Comparison of ENCODE assay signal across 19 mouse cellular contexts in the genomic region with DNA sequence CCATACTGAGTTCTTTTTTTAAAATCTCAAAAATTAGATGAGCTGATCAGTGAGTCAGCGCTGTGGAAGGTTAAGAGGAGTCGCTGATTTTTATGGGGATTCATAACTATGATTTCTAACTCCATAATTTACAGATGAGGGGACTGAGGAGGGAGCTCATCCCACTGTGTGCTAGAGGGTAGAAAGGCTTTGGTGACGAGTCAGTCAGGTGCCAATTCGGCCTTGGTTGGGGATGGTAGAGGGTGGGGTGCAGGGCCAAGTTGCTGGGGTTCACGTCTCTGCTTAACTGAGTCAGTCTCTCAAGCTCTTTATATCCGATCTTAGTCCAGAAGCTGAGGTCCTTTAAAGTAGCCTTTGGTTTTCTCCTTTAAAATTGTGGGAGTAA. TPM values are rescaled to one million over a fixed set of nuclear protein-coding genes. Genes with fewer than 3 reads are reported as not detected.
DNase-seq lines count a peak whose midpoint lies in the region; ATAC-seq lines count a peak whose summit lies in the region.
"Had no signal": no experiment of that assay in that cellular context is flagged by ENCODE, and none has a peak within 500 bp of the region (broad histone marks: within the 10 kb centered on the region; RNA-seq: fewer than 3 reads in every experiment).

No protein-coding gene starts in this region.

- H3K4me2 ChIP-seq in embryonic facial prominence, embryonic 13.5 days = no peak overlapping the region
- no peak overlapping the region for H3K4me2 ChIP-seq in heart, embryonic 13.5 days
- no peak overlapping the region for H3K4me2 ChIP-seq in limb, embryonic 12.5 days
- H3K4me2 ChIP-seq in limb, embryonic 15.5 days = no peak overlapping the region
- H3K4me2 ChIP-seq in liver, embryonic 12.5 days = no peak overlapping the region
- H3K4me2 ChIP-seq: forebrain, embryonic 12.5 days had no signal

- no peak for ATAC-seq in embryonic facial prominence, embryonic 13.5 days (ENCODE audit: insufficient number of reproducible peaks, insufficient read depth, low FRiP score, low TSS enrichment, low read depth)
- ATAC-seq in heart, embryonic 13.5 days (ENCODE audit: extremely low read depth, insufficient number of reproducible peaks, low FRiP score, low TSS enrichment) = no peak
- no peak for ATAC-seq in limb, embryonic 12.5 days (ENCODE audit: insufficient number of reproducible peaks, insufficient read depth, low FRiP score, low TSS enrichment, low read depth)
- no peak for ATAC-seq in limb, embryonic 15.5 days (ENCODE audit: insufficient number of reproducible peaks, low FRiP score, low TSS enrichment, low read depth)
- no peak for ATAC-seq in liver, embryonic 12.5 days
- ATAC-seq: CD4-positive, CD25-positive, alpha-beta regulatory T cell, adult 4 months; hindbrain, postnatal 0 days; midbrain, embryonic 16.5 days had no signal

- 93% methylated on average over 6 of the region's 6 CpGs for WGBS in embryonic facial prominence, embryonic 13.5 days
- WGBS in embryonic facial prominence, embryonic 10.5 days = 94% methylated on average over 6 of the region's 6 CpGs
- 87% methylated on average over 6 of the region's 6 CpGs for WGBS in heart, embryonic 13.5 days
- 91% methylated on average over 6 of the region's 6 CpGs for WGBS in limb, embryonic 12.5 days
- WGBS in limb, embryonic 10.5 days = 95% methylated on average over 6 of the region's 6 CpGs
- 87% methylated on average over 6 of the region's 6 CpGs for WGBS in limb, embryonic 15.5 days
- WGBS in liver, embryonic 12.5 days (ENCODE audit: insufficient replicate concordance) = 75% methylated on average over 6 of the region's 6 CpGs

- H3K9me3 ChIP-seq in embryonic facial prominence, embryonic 13.5 days = 0 out of 2 replicates have a peak, but pooled peaks cover 2% of the 10 kb centered on the region
- H3K9me3 ChIP-seq in embryonic facial prominence, embryonic 10.5 days = no peaks in the 10 kb centered on the region
- H3K9me3 ChIP-seq in heart, embryonic 13.5 days = no peaks in the 10 kb centered on the region
- no peaks in the 10 kb centered on the region for H3K9me3 ChIP-seq in limb, embryonic 12.5 days
- no peaks in the 10 kb centered on the region for H3K9me3 ChIP-seq in limb, embryonic 10.5 days (replicated peaks)
- no peaks in the 10 kb centered on the region for H3K9me3 ChIP-seq in limb, embryonic 15.5 days
- H3K9me3 ChIP-seq in liver, embryonic 12.5 days (replicated peaks) = no peaks in the 10 kb centered on the region
- H3K9me3 ChIP-seq: forebrain, embryonic 12.5 days; hindbrain, embryonic 10.5 days; midbrain, embryonic 10.5 days had no signal

- DNase-seq in embryonic facial prominence, embryonic 10.5 days (ENCODE audit: low spot score) = no peak
- DNase-seq in heart, postnatal 36 days = no peak
- no peak for DNase-seq in limb, embryonic 10.5 days (ENCODE audit: low spot score)
- DNase-seq: kidney, adult 11 months; layer of hippocampus, adult 9-11 months had no signal

- peaks cover 49% of the 10 kb centered on the region for H3K36me3 ChIP-seq in embryonic facial prominence, embryonic 13.5 days
- H3K36me3 ChIP-seq in embryonic facial prominence, embryonic 10.5 days (replicated peaks) = peaks cover 48% of the 10 kb centered on the region
- H3K36me3 ChIP-seq in heart, embryonic 13.5 days = peaks cover 83% of the 10 kb centered on the region
- H3K36me3 ChIP-seq in limb, embryonic 12.5 days = peaks cover 51% of the 10 kb centered on the region
- H3K36me3 ChIP-seq in limb, embryonic 10.5 days = peaks cover 48% of the 10 kb centered on the region
- peaks cover 24% of the 10 kb centered on the region for H3K36me3 ChIP-seq in limb, embryonic 15.5 days
- H3K36me3 ChIP-seq in liver, embryonic 12.5 days = no peaks in the 10 kb centered on the region; the same call in none of the 2 replicates

- H3K4me1 ChIP-seq in embryonic facial prominence, embryonic 13.5 days = peaks cover 7% of the 10 kb centered on the region; the same call in 1 of the 2 replicates
- H3K4me1 ChIP-seq in embryonic facial prominence, embryonic 10.5 days = peaks cover 8% of the 10 kb centered on the region
- H3K4me1 ChIP-seq in heart, embryonic 13.5 days = peaks cover 41% of the 10 kb centered on the region
- peaks cover 8% of the 10 kb centered on the region; the same call in 1 of the 2 replicates for H3K4me1 ChIP-seq in limb, embryonic 12.5 days (replicated peaks)
- H3K4me1 ChIP-seq in limb, embryonic 10.5 days = peaks cover 16% of the 10 kb centered on the region
- peaks cover 16% of the 10 kb centered on the region for H3K4me1 ChIP-seq in limb, embryonic 15.5 days
- H3K4me1 ChIP-seq in liver, embryonic 12.5 days = peaks cover 11% of the 10 kb centered on the region
- H3K4me1 ChIP-seq: forebrain, embryonic 12.5 days; midbrain, embryonic 10.5 days had no signal

- H3K27me3 ChIP-seq in embryonic facial prominence, embryonic 13.5 days = no peaks in the 10 kb centered on the region
- no peaks in the 10 kb centered on the region for H3K27me3 ChIP-seq in embryonic facial prominence, embryonic 10.5 days (replicated peaks; ENCODE audit: low read depth, poor library complexity, severe bottlenecking)
- no peaks in the 10 kb centered on the region for H3K27me3 ChIP-seq in heart, embryonic 13.5 days (replicated peaks)
- H3K27me3 ChIP-seq in limb, embryonic 12.5 days = no peaks in the 10 kb centered on the region
- no peaks in the 10 kb centered on the region for H3K27me3 ChIP-seq in limb, embryonic 10.5 days (ENCODE audit: low read depth, poor library complexity, severe bottlenecking)
- H3K27me3 ChIP-seq in limb, embryonic 15.5 days = no peaks in the 10 kb centered on the region
- H3K27me3 ChIP-seq in liver, embryonic 12.5 days (replicated peaks) = peaks cover 6% of the 10 kb centered on the region; the same call in 1 of the 2 replicates
- H3K27me3 ChIP-seq: forebrain, embryonic 12.5 days had no signal

- 0 out of 2 replicates have a peak overlapping the region, but pooled peaks have one; percentile 18 for H3K27ac ChIP-seq in embryonic facial prominence, embryonic 13.5 days
- H3K27ac ChIP-seq in embryonic facial prominence, embryonic 10.5 days (replicated peaks) = no peak overlapping the region; the same call in 1 of the 2 replicates
- peak overlapping the region; percentile 77 for H3K27ac ChIP-seq in heart, embryonic 13.5 days (replicated peaks)
- peak overlapping the region; percentile 29; the same call in 1 of the 2 replicates for H3K27ac ChIP-seq in limb, embryonic 12.5 days
- H3K27ac ChIP-seq in limb, embryonic 10.5 days = no peak overlapping the region
- H3K27ac ChIP-seq in limb, embryonic 15.5 days = peak overlapping the region; percentile 65; the same call in 1 of the 2 replicates
- H3K27ac ChIP-seq in liver, embryonic 12.5 days = no peak overlapping the region
- H3K27ac ChIP-seq: forebrain, embryonic 12.5 days; hindbrain, embryonic 10.5 days; hindbrain, postnatal 0 days; kidney, postnatal 0 days; liver, embryonic 14.5 days; midbrain, embryonic 10.5 days had no signal

- intact Hi-C loops in heart, postnatal 36 days (cut with DNase I) = no loop called here

- no peak overlapping the region for H3K9ac ChIP-seq in embryonic facial prominence, embryonic 13.5 days
- H3K9ac ChIP-seq in heart, embryonic 13.5 days = no peak overlapping the region
- H3K9ac ChIP-seq in limb, embryonic 12.5 days (replicated peaks) = no peak overlapping the region
- no peak overlapping the region for H3K9ac ChIP-seq in limb, embryonic 15.5 days
- H3K9ac ChIP-seq in liver, embryonic 12.5 days = no peak overlapping the region
- H3K9ac ChIP-seq: forebrain, embryonic 12.5 days; liver, embryonic 14.5 days had no signal

- no peak overlapping the region for H3K4me3 ChIP-seq in embryonic facial prominence, embryonic 13.5 days
- no peak overlapping the region for H3K4me3 ChIP-seq in embryonic facial prominence, embryonic 10.5 days
- H3K4me3 ChIP-seq in heart, embryonic 13.5 days = no peak overlapping the region
- no peak overlapping the region for H3K4me3 ChIP-seq in limb, embryonic 12.5 days (replicated peaks)
- H3K4me3 ChIP-seq in limb, embryonic 10.5 days = no peak overlapping the region
- H3K4me3 ChIP-seq in limb, embryonic 15.5 days = no peak overlapping the region
- no peak overlapping the region for H3K4me3 ChIP-seq in liver, embryonic 12.5 days
- H3K4me3 ChIP-seq: erythroblast, embryonic 14.5 days; forebrain, embryonic 12.5 days; hindbrain, embryonic 10.5 days; midbrain, embryonic 10.5 days had no signal

RNA-seq across cellular contexts. Expression of a gene that starts 40.5 kb away (rescaled TPM):
- 9.7 and 10.0 TPM in 2 replicates for polyA plus RNA-seq in embryonic facial prominence, embryonic 13.5 days (2015; fragmentation: Nextera tagmentation; extraction: Ambion mirVana)
- polyA plus RNA-seq in embryonic facial prominence, embryonic 10.5 days (2016; fragmentation: Nextera tagmentation; extraction: Ambion mirVana) = 11.3 and 13.9 TPM in 2 replicates
- 24.2 and 24.7 TPM in 2 replicates for polyA plus RNA-seq in heart, embryonic 13.5 days (2015; fragmentation: Nextera tagmentation; extraction: Ambion mirVana)
- total RNA-seq in heart, postnatal 36 days (2021) = 10 to 100 TPM; 21.2 to 49.2 TPM
- polyA plus RNA-seq in limb, embryonic 12.5 days (2016; fragmentation: Nextera tagmentation; extraction: Ambion mirVana) = 15.6 TPM in 2 replicates
- 10.8 and 14.4 TPM in 2 replicates for polyA plus RNA-seq in limb, embryonic 10.5 days (2016; fragmentation: Nextera tagmentation; extraction: Ambion mirVana)
- polyA plus RNA-seq in limb, embryonic 15.5 days (2015; fragmentation: Nextera tagmentation; extraction: Ambion mirVana) = 12.1 and 12.2 TPM in 2 replicates
- polyA plus RNA-seq in liver, embryonic 12.5 days (2016; fragmentation: Nextera tagmentation; extraction: Ambion mirVana) = 3.6 and 4.5 TPM in 2 replicates

RNA-seq across cellular contexts. Expression of a gene that starts 44.1 kb away (rescaled TPM):
- polyA plus RNA-seq in embryonic facial prominence, embryonic 13.5 days (2015; fragmentation: Nextera tagmentation; extraction: Ambion mirVana) = 3.1 and 5.8 TPM in 2 replicates
- 2.9 and 3.0 TPM in 2 replicates for polyA plus RNA-seq in embryonic facial prominence, embryonic 10.5 days (2016; fragmentation: Nextera tagmentation; extraction: Ambion mirVana)
- 4.8 and 5.3 TPM in 2 replicates for polyA plus RNA-seq in heart, embryonic 13.5 days (2015; fragmentation: Nextera tagmentation; extraction: Ambion mirVana)
- 1 to 10 TPM; 1.3 to 1.9 TPM for total RNA-seq in heart, postnatal 36 days (2021)
- polyA plus RNA-seq in limb, embryonic 12.5 days (2016; fragmentation: Nextera tagmentation; extraction: Ambion mirVana) = 2.9 and 3.4 TPM in 2 replicates
- polyA plus RNA-seq in limb, embryonic 10.5 days (2016; fragmentation: Nextera tagmentation; extraction: Ambion mirVana) = 2.9 and 4.7 TPM in 2 replicates
- polyA plus RNA-seq in limb, embryonic 15.5 days (2015; fragmentation: Nextera tagmentation; extraction: Ambion mirVana) = 2.8 and 3.3 TPM in 2 replicates
- 4.1 and 5.3 TPM in 2 replicates for polyA plus RNA-seq in liver, embryonic 12.5 days (2016; fragmentation: Nextera tagmentation; extraction: Ambion mirVana)

Comparison
In these comparisons a context has a peak if more than half of its experiments do, and no peak if none do; other contexts are left out.
1. H3K27ac ChIP-seq: peak in embryonic facial prominence, embryonic 13.5 days (single experiment), heart, embryonic 13.5 days (single experiment), limb, embryonic 12.5 days (single experiment) and limb, embryonic 15.5 days (single experiment); none in embryonic facial prominence, embryonic 10.5 days (single experiment), limb, embryonic 10.5 days (single experiment) and liver, embryonic 12.5 days (single experiment).